Mouse (Mus musculus) inflammation-experienced regulatory T-cells, adult 6 months (primary cell): Measurements from ENCODE around the gene Lyzl4. TPM values are rescaled to one million over a fixed set of nuclear protein-coding genes. Genes with fewer than 3 reads are reported as not detected.

Experiments
- polyA plus RNA-seq, 3 experiments: library from polyadenylated mRNA; unstranded; fragments of 100-300 nt; shearing (Covaris generic); gene quantifications; one replicate each; pipeline ENCODE4 v1.2.1; 2017

The Lyzl4 gene
- polyA plus RNA-seq, 3 experiments from 2014 or later, result not detected

Other genes with a start within 250 kb of the Lyzl4 start
- not detected for gene Cck, start 146.4 kb downstream of the Lyzl4 start, polyA plus RNA-seq
- 1 to 10 TPM in 2 of 3 experiments, under 1 TPM in 1; 0.98 to 2.4 (median 1.8) TPM for gene Vipr1, start 620 bp upstream of the Lyzl4 start, polyA plus RNA-seq
- gene Sec22c, start 63.4 kb upstream of the Lyzl4 start, polyA plus RNA-seq, result 10 to 100 TPM in 2 of 3 experiments, 1 to 10 TPM in 1; 9.1 to 19.1 (median 17.1) TPM
- 10 to 100 TPM; 45.5 to 68.0 (median 63.4) TPM for gene Ss18l2, start 68.2 kb upstream of the Lyzl4 start, polyA plus RNA-seq
- gene Nktr, start 77.1 kb upstream of the Lyzl4 start, polyA plus RNA-seq, result 100 to 1,000 TPM; 108 to 126 (median 117) TPM
- under 1 TPM in 2 of 3 experiments, not detected in 1; 0.23 to 0.24 TPM for gene Zfp651, start 117.2 kb upstream of the Lyzl4 start, polyA plus RNA-seq
- not detected for gene Klhl40, start 135.5 kb upstream of the Lyzl4 start, polyA plus RNA-seq
- gene Hhatl, start 150.4 kb upstream of the Lyzl4 start, polyA plus RNA-seq, result not detected
- gene Ccdc13, start 197.4 kb upstream of the Lyzl4 start, polyA plus RNA-seq, result not detected
- gene Higd1a, start 216.3 kb upstream of the Lyzl4 start, polyA plus RNA-seq, result 100 to 1,000 TPM; 108 to 167 (median 119) TPM